Mouse (Mus musculus) E14TG2a.4 (cell line): ENCODE data around the gene Rin1.

Experiments used
- H3K27me3 ChIP-seq: 2 replicates; pipeline ENCODE4 v1.6.1; 2014; ENCODE audit warnings: low read length, control low read depth; ENCODE audit not compliant: insufficient read depth
- H3K36me3 ChIP-seq: 2 replicates; pipeline ENCODE4 v1.6.1; 2014; ENCODE audit warnings: low read length, control low read depth; ENCODE audit not compliant: insufficient read depth
- H3K4me1 ChIP-seq: replicated peaks from 2 replicates; pipeline ENCODE4 v1.6.1; 2014; ENCODE audit warnings: low read depth, low read length, control low read depth
- H3K4me3 ChIP-seq: replicated peaks from 2 replicates; pipeline ENCODE4 v1.5.1; 2014; ENCODE audit warnings: mild to moderate bottlenecking, low read length
- H3K9me3 ChIP-seq: 2 replicates; pipeline ENCODE4 v1.6.1; 2014; ENCODE audit warnings: low read length, control low read depth
- CTCF ChIP-seq: conservative IDR thresholded peaks from 2 replicates; pipeline ENCODE4 v1.5.1; 2014; ENCODE audit warnings: low read length
- NANOG ChIP-seq: IDR thresholded peaks from 2 replicates; pipeline ENCODE4 v1.6.1; 2014; ENCODE audit warnings: borderline replicate concordance, low read length, mixed read lengths
- POU5F1 ChIP-seq: IDR thresholded peaks from 2 replicates; pipeline ENCODE4 v1.6.1; 2014; ENCODE audit warnings: low read length, borderline replicate concordance

Rin1 gene

GRCm38 (mm10) chr19:5071077-5071476 lies 20.8 kb downstream of the Rin1 start:
- Histone ChIP-seq H3K4me3 (peak overlapping the region; percentile 82), H3K27me3 (peaks cover 45% of the 10 kb centered on the region), H3K4me1 (peaks cover 67% of the 10 kb centered on the region), H3K9me3 (no peaks in the 10 kb centered on the region), H3K36me3 (no peaks in the 10 kb centered on the region)
- TF ChIP-seq NANOG, result no peak
- no peak for TF ChIP-seq CTCF
- TF ChIP-seq POU5F1, result no peak

GRCm38 (mm10) chr19:5071545-5072369 lies 21.5 kb downstream of the Rin1 start:
- Histone ChIP-seq H3K27me3 (peaks cover 45% of the 10 kb centered on the region), H3K9me3 (no peaks in the 10 kb centered on the region; the same call in 1 of the 2 replicates), H3K36me3 (no peaks in the 10 kb centered on the region), H3K4me1 (peaks cover 67% of the 10 kb centered on the region), H3K4me3 (peak overlapping the region; percentile 82)
- TF ChIP-seq CTCF (no peak), POU5F1 (no peak), NANOG (no peak)

- no peaks in the 10 kb centered on the region for H3K36me3 ChIP-seq
- H3K27me3 ChIP-seq, result peaks cover 38% of the 10 kb centered on the region
- no peak for TF ChIP-seq POU5F1
- no peak for TF ChIP-seq NANOG
- no peak for TF ChIP-seq CTCF
- no peaks in the 10 kb centered on the region; the same call in 1 of the 2 replicates for H3K9me3 ChIP-seq
- peaks cover 59% of the 10 kb centered on the region for H3K4me1 ChIP-seq
- H3K4me3 ChIP-seq, result peak overlapping the region; percentile 82
Observed at GRCm38 (mm10) chr19:5072389-5073019, 22.2 kb downstream of the Rin1 start.

- H3K9me3 ChIP-seq, result no peaks in the 10 kb centered on the region; the same call in 1 of the 2 replicates
- no peak for TF ChIP-seq NANOG
- TF ChIP-seq POU5F1, result no peak
- TF ChIP-seq CTCF, result peak; percentile 50
- H3K27me3 ChIP-seq, result peaks cover 35% of the 10 kb centered on the region
- no peaks in the 10 kb centered on the region for H3K36me3 ChIP-seq
- peak overlapping the region; percentile 82 for H3K4me3 ChIP-seq
- peaks cover 57% of the 10 kb centered on the region for H3K4me1 ChIP-seq
Observed at GRCm38 (mm10) chr19:5073028-5073427, 22.7 kb downstream of the Rin1 start.

GRCm38 (mm10) chr19:5073518-5073917 lies 23.2 kb downstream of the Rin1 start:
- Histone ChIP-seq H3K4me3 (no peak overlapping the region), H3K36me3 (no peaks in the 10 kb centered on the region), H3K27me3 (peaks cover 30% of the 10 kb centered on the region), H3K4me1 (peaks cover 53% of the 10 kb centered on the region), H3K9me3 (no peaks in the 10 kb centered on the region; the same call in 1 of the 2 replicates)
- TF ChIP-seq NANOG (no peak), POU5F1 (no peak), CTCF (no peak)

GRCm38 (mm10) chr19:5079279-5079678 lies 29.0 kb downstream of the Rin1 start:
- no peaks in the 10 kb centered on the region; the same call in 1 of the 2 replicates for H3K9me3 ChIP-seq
- peaks cover 52% of the 10 kb centered on the region for H3K27me3 ChIP-seq
- no peak for TF ChIP-seq CTCF
- no peak for TF ChIP-seq NANOG
- no peak for TF ChIP-seq POU5F1
- H3K36me3 ChIP-seq, result no peaks in the 10 kb centered on the region; the same call in 1 of the 2 replicates
- no peak overlapping the region for H3K4me3 ChIP-seq
- H3K4me1 ChIP-seq, result peaks cover 38% of the 10 kb centered on the region

GRCm38 (mm10) chr19:5082005-5082404 lies 31.7 kb downstream of the Rin1 start:
- no peak for TF ChIP-seq POU5F1
- no peak for TF ChIP-seq NANOG
- no peak for TF ChIP-seq CTCF
- Histone ChIP-seq H3K4me3 (peak overlapping the region; percentile 73), H3K36me3 (no peaks in the 10 kb centered on the region; the same call in 1 of the 2 replicates), H3K4me1 (peaks cover 54% of the 10 kb centered on the region), H3K9me3 (no peaks in the 10 kb centered on the region), H3K27me3 (peaks cover 68% of the 10 kb centered on the region)

GRCm38 (mm10) chr19:5082596-5082995 lies 32.3 kb downstream of the Rin1 start:
- Histone ChIP-seq H3K4me3 (peak overlapping the region; percentile 73), H3K9me3 (no peaks in the 10 kb centered on the region), H3K4me1 (peaks cover 60% of the 10 kb centered on the region), H3K27me3 (peaks cover 68% of the 10 kb centered on the region), H3K36me3 (no peaks in the 10 kb centered on the region; the same call in 1 of the 2 replicates)
- no peak for TF ChIP-seq CTCF
- no peak for TF ChIP-seq POU5F1
- TF ChIP-seq NANOG, result no peak
